Mouse (Mus musculus) cerebellum, adult (tissue): ENCODE results near the gene Hk1.
A peak's percentile ranks its signal among the peaks of the same experiment; 100 is the strongest.
"Not testable (repeated sequence)": the region's sequence is repeated elsewhere in the genome, so short reads cannot be mapped to it uniquely, and the experiment has no call there.

Experiments used
- ATAC-seq: cut with Nextera tagmentation; 2 replicates; pipeline ENCODE4 v1.9.2; 2017; ENCODE audit warnings: mild to moderate bottlenecking, moderate library complexity, mixed read lengths; ENCODE audit not compliant: insufficient number of reproducible peaks, low FRiP score, low TSS enrichment

Gene Hk1

GRCm38 (mm10) chr10:62322821-62323220 is 56.9 kb downstream of the Hk1 start:
- ATAC-seq = not testable (repeated sequence)

GRCm38 (mm10) chr10:62321457-62321856 is 58.3 kb downstream of the Hk1 start:
- ATAC-seq = no peak

- peak; percentile 95 for ATAC-seq
Measured at GRCm38 (mm10) chr10:62320402-62320978, 59.2 kb downstream of the Hk1 start.

DNA sequence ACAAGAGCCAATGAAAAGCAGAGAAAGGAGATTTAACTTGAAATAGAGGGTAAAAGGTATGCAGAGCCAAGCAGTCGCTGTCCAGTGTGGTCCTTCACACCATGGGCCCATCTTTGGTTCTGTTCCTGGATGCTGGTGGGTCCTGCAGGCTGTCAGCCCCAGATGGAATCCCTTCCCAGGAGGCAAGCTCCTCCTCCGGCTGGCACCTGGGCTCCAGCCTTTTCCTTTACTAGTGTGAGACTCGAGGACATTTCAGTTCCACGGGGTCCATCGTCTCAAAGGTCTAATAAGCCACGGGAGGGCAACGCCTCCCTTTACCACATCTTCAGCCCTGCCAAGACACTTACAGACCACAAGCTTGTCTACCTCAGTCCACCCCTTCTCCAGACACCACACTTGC is 60.6 kb downstream of the Hk1 start:
- no peak for ATAC-seq

DNA sequence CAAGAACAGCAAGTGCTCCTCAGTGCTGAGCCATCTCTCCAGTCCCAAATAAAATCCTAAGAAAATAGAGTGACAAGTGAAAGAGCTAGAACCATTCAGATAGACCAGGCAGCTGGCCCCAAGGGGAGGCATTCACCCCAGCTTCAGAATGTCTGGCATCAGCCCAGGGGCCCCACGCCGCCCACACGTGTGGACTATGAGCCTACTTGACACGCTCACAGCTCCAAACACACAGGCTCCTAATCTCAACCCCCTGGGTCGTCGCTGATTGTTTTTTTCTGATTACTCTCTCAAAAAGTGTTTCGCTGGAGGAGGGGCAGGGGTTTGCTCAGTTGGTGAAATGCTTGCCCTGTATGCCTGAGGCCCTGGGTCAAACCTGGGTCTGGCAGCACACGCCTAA is 63.2 kb downstream of the Hk1 start:
- no peak for ATAC-seq

DNA sequence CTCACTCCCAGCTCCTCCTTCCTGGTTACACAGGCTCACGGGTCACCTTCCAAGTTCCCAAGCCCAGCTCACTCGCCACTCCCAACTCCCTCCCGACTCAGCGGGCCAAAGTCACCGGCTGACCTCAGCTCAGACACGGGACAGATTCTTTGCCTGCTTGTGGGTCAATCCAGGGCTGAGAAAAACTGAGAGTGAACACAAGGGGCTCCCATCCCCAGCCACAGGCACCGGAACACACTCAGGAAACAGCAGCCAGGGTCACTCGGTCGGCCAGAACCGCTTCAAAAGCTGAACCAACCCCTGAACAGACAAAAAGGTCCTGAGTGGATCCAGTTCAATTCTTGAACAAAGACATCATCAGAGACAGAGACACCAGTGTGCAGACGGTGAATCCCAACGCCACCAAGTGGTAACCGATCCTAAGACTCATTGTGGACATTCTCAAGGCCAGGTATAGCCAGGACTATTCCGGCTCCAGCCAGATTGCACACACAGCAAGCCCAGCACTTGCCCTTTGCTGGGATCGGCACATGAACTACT is 65.8 kb downstream of the Hk1 start:
- no peak for ATAC-seq

GRCm38 (mm10) chr10:62313140-62313539 is 66.6 kb downstream of the Hk1 start:
- ATAC-seq = no peak

- no peak for ATAC-seq
Measured at GRCm38 (mm10) chr10:62311464-62311863, 68.2 kb downstream of the Hk1 start.

GRCm38 (mm10) chr10:62310259-62311039 is 69.3 kb downstream of the Hk1 start:
- peak; percentile 38; the same call in 1 of the 2 replicates for ATAC-seq

DNA sequence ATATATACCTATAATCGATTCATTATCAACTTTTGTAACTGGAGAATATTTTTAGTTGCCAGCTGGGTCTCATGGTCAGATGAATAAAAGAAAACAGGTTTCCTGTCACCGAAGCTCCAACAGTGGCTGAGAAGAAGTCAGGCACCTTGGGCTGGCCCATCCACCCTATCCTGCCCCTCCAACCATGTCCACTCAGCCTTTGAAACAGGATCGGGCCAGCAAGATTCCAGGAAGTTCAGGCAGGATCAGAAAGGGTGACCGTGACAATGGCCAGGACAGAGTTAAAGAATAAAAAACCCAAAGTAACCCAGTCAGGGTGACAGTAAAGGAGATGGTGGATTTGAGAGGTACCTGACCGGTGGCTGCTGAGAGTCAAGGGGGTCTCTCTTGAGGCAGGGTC is 70.1 kb downstream of the Hk1 start:
- no peak for ATAC-seq

GRCm38 (mm10) chr10:62308896-62309491 is 70.7 kb downstream of the Hk1 start:
- no peak for ATAC-seq

DNA sequence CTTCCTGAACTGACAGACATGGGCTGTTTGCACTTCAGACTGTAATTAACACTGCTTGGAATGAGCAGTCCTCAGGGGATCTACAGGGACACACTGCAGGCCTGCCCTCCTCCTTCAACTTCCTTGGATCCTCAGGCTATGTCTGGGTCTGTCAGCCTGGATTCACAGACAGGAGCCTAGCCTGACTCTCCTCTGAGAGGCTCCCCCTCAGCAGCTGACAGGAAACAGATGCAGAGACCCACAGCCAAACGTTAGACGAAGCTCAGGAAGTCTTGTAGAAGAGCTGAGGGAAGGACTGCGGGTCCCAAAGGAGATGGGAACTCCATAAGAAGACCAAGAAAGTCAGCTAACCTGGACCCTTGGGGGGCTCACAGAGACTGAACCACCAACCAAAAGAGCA is 73.2 kb downstream of the Hk1 start:
- ATAC-seq = no peak

GRCm38 (mm10) chr10:62305090-62305489 is 74.6 kb downstream of the Hk1 start:
- ATAC-seq = no peak

DNA sequence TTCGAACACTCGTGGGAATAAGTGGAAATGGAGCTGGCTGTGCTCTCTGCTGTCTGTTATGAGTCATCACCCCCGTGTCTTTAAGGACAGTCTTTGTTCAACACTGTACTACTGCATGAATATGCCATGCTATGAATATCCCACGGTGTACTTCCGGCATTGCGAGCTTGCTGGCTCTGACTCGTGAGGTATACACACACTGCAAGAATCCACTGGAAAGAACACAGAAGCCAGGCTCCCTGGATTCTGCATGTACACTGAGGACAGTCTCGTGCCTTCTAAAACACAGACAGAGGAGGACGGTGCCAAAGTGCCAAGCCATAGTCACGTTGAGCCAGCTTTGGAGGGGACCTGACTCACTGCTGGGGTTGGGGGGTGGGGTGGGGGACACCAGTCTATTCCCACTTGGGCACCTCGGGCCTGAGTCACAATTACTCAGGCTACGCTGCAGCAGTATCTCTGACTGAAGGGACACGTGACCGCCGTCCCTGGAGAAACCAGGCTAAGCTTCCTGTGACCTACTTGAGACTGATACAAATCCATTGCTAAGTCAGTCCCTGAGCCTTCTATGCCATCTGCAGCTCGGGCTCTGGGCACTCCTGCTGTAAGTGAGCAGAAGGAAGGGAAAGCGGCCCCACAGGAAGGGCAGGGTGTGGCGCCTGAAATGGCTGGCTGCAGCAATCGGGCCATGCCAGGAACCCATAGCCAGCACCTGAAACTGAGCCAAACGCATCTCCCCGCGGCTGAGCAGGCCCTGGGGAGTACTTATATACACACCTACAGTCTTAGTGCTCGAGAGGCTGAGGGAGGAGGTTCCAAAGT is 79.5 kb downstream of the Hk1 start:
- peak; percentile 93 for ATAC-seq

DNA sequence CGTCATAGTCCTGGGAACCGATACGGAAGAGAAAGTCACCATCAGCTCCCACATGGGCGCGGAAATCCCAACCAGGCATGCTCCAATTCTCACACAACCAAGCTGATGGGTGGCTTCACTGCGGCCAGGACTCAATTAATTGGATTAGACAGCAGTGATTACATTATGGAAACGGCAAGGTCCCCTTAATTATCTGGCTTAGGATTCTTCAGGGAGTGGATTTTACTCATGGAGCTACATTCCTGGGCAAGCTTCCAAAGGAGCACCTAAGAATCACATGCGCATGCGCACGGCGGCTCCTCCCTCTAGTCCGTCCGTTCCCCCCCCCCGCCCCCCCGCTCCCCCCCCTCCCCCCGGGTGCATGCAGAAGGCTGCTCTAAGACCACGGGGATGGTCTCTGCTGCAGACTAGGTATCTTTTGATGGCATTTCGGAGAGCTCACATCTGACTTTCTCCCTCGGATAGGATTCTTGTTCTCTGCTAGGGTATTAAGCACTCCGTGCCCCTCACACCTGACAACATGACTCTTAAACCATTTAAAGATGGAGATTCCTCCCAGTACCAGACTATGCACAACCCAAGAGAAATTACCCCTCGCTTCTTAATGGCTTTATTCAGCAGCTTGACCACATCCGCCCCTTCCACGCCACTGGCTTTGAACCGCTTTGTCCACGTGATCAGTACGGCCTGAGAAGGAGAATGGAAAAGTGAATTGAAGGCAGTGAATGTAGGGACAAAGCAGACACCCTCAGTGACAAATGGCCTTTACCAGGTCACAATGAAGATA is 83.4 kb downstream of the Hk1 start:
- ATAC-seq = no peak

DNA sequence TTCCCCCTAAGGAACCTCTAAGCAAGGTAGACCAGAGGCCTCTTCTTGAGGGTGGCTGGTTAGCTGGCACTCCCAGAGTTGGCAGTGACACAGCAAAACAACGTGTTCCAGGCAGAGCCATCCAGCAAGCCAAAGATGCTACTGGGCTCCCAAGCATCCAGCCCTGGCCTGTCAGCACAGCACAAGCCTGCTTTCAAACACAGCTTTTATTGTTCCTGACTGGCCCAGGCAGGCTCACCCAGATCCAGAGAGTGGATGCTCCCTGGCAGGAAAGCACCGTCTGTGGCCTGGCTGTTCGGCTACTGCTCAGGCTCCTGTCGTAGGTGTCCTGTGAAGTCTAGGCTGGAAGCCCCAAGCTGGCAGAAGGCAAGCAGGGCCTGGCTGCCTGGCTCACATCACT is 85.6 kb downstream of the Hk1 start:
- ATAC-seq = peak; percentile 59

GRCm38 (mm10) chr10:62287460-62288124 is 92.1 kb downstream of the Hk1 start:
- no peak for ATAC-seq

- no peak for ATAC-seq
Measured at GRCm38 (mm10) chr10:62283206-62283792, 96.4 kb downstream of the Hk1 start.

- ATAC-seq = no peak
Measured at GRCm38 (mm10) chr10:62282782-62283181, 96.9 kb downstream of the Hk1 start.
